In genomic region chr5:100766026-100766425, GRCm38 (mm10) we compare ENCODE assay signal across 23 mouse cellular contexts. TPM values are rescaled to one million over a fixed set of nuclear protein-coding genes. Genes with fewer than 3 reads are reported as not detected.
DNase-seq lines count a peak whose midpoint lies in the region; ATAC-seq lines count a peak whose summit lies in the region.
"Had no signal": no experiment of that assay in that cellular context is flagged by ENCODE, and none has a peak within 500 bp of the region (broad histone marks: within the 10 kb centered on the region; RNA-seq: fewer than 3 reads in every experiment).

No protein-coding gene starts in this region.

- H3K27ac ChIP-seq in hindbrain, embryonic 11.5 days (ENCODE audit: low read depth, low read length) = no peak overlapping the region
- H3K27ac ChIP-seq: embryonic facial prominence, embryonic 15.5 days; forebrain, embryonic 10.5 days; gastrocnemius, adult 2 months; heart, embryonic 10.5 days; hindbrain, embryonic 13.5 days; intestine, embryonic 15.5 days had no signal

- H3K4me3 ChIP-seq in hindbrain, embryonic 11.5 days (ENCODE audit: low read depth, low read length) = no peak overlapping the region
- H3K4me3 ChIP-seq: embryonic facial prominence, embryonic 15.5 days; erythroblast, embryonic 14.5 days; forebrain, embryonic 10.5 days; gastrocnemius, adult 2 months; heart, embryonic 10.5 days; hindbrain, embryonic 13.5 days; intestine, embryonic 15.5 days had no signal

- no peaks in the 10 kb centered on the region for H3K4me1 ChIP-seq in hindbrain, embryonic 11.5 days (replicated peaks; ENCODE audit: control insufficient read depth, insufficient read depth, low read length)
- H3K4me1 ChIP-seq: embryonic facial prominence, embryonic 15.5 days; forebrain, embryonic 10.5 days; heart, embryonic 10.5 days; hindbrain, embryonic 13.5 days; intestine, embryonic 15.5 days had no signal

- no peak overlapping the region for H3K9ac ChIP-seq in hindbrain, embryonic 11.5 days (ENCODE audit: low read depth, low read length)
- H3K9ac ChIP-seq: embryonic facial prominence, embryonic 15.5 days; hindbrain, embryonic 13.5 days; intestine, embryonic 15.5 days had no signal

- no peaks in the 10 kb centered on the region for H3K9me3 ChIP-seq in hindbrain, embryonic 11.5 days (ENCODE audit: control insufficient read depth, low read length)
- H3K9me3 ChIP-seq: embryonic facial prominence, embryonic 15.5 days; forebrain, embryonic 10.5 days; heart, embryonic 10.5 days; hindbrain, embryonic 13.5 days; intestine, embryonic 15.5 days had no signal

- WGBS in hindbrain, embryonic 11.5 days = 96% methylated on average over 7 of the region's 7 CpGs

- H3K4me2 ChIP-seq in hindbrain, embryonic 11.5 days (replicated peaks; ENCODE audit: low read depth, low read length) = no peak overlapping the region
- H3K4me2 ChIP-seq: embryonic facial prominence, embryonic 15.5 days; hindbrain, embryonic 13.5 days; intestine, embryonic 15.5 days had no signal

- no peak for ATAC-seq in hindbrain, embryonic 11.5 days (ENCODE audit: low FRiP score)
- ATAC-seq: forebrain, embryonic 14.5 days; intestine, embryonic 15.5 days had no signal

- peak; percentile 15 to 27 for DNase-seq in frontal cortex, adult 2 months (ENCODE audit: extremely low spot score in 1 of 2, low spot score in 1 of 2)
- DNase-seq in frontal cortex, postnatal 14 days (ENCODE audit: low spot score in 2 of 2) = no peak
- DNase-seq in right cerebral cortex, adult 18-20 months = peak; percentile 49
- DNase-seq in right cerebral cortex, postnatal 10 days (ENCODE audit: low spot score in 2 of 2) = no peak
- peak; percentile 71 for DNase-seq in ZHBTc4 (ENCODE audit: low read depth, low spot score)
- DNase-seq in hindbrain, embryonic 11.5 days (ENCODE audit: low spot score) = no peak
- no peak for DNase-seq in thymus, adult 18-20 months
- DNase-seq: adrenal gland, adult 2 months; adrenal gland, postnatal 25 days; cerebellum, adult 2 months; cerebellum, postnatal 10 days; embryo, embryonic 11 days; gastrocnemius, adult 2 months; gastrocnemius, postnatal 25 days; heart, postnatal 10 days; heart, postnatal 4 days had no signal

- peaks cover 6% of the 10 kb centered on the region for H3K36me3 ChIP-seq in hindbrain, embryonic 11.5 days (ENCODE audit: control insufficient read depth, insufficient read depth, low read length)

- H3K27me3 ChIP-seq in hindbrain, embryonic 11.5 days (ENCODE audit: control insufficient read depth, insufficient read depth, low read length) = no peaks in the 10 kb centered on the region
- H3K27me3 ChIP-seq: embryonic facial prominence, embryonic 15.5 days; hindbrain, embryonic 13.5 days; intestine, embryonic 15.5 days had no signal

RNA-seq across cellular contexts. Expression of gene Helq, which starts 32.4 kb away (rescaled TPM):
- polyA plus RNA-seq in frontal cortex, adult 2 months (2012; rRNA removed) = 37.6 and 38.1 TPM in 2 replicates
- 18.2 and 24.8 TPM in 2 replicates for polyA plus RNA-seq in hindbrain, embryonic 11.5 days (2014; fragmentation: Nextera tagmentation; extraction: Ambion mirVana)

RNA-seq across cellular contexts. Expression of gene Mrps18c, which starts 32.4 kb away (rescaled TPM):
- polyA plus RNA-seq in frontal cortex, adult 2 months (2012; rRNA removed) = 46.7 and 48.2 TPM in 2 replicates
- polyA plus RNA-seq in hindbrain, embryonic 11.5 days (2014; fragmentation: Nextera tagmentation; extraction: Ambion mirVana) = 167 TPM in 2 replicates

RNA-seq across cellular contexts. Expression of gene Hpse, which starts 46.5 kb away (rescaled TPM):
- 2.5 TPM in 2 replicates for polyA plus RNA-seq in frontal cortex, adult 2 months (2012; rRNA removed)
- polyA plus RNA-seq in hindbrain, embryonic 11.5 days (2014; fragmentation: Nextera tagmentation; extraction: Ambion mirVana) = 1.6 and 2.4 TPM in 2 replicates
- polyA plus RNA-seq: erythroblast, embryonic 14.5 days had no signal

RNA-seq across cellular contexts. Expression of gene Abraxas1, which starts 54.7 kb away (rescaled TPM):
- 8.4 and 8.9 TPM in 2 replicates for polyA plus RNA-seq in frontal cortex, adult 2 months (2012; rRNA removed)
- 22.7 and 25.1 TPM in 2 replicates for polyA plus RNA-seq in hindbrain, embryonic 11.5 days (2014; fragmentation: Nextera tagmentation; extraction: Ambion mirVana)

Comparison
In these comparisons a context has a peak if more than half of its experiments do, and no peak if none do; other contexts are left out.
1. DNase-seq: peak in frontal cortex, adult 2 months (2 of 2), right cerebral cortex, adult 18-20 months (single experiment) and ZHBTc4 (single experiment); none in frontal cortex, postnatal 14 days (0 of 2), right cerebral cortex, postnatal 10 days (0 of 2), hindbrain, embryonic 11.5 days (single experiment) and thymus, adult 18-20 months (0 of 2).